Mouse (Mus musculus): ENCODE measurements at regions not wholly inside any gene's neighbourhood (a gene's known extent, or its start where the extent isn't known, plus 50 kb on each side); places are given as distances from the start of the nearest gene placed in this dataset.

GRCm38 (mm10) chr7:66521522-66521921, 94.2 kb upstream of the Aldh1a3 start:
- WGBS, result 95% methylated on average over 2 of the region's 2 CpGs
- Histone ChIP-seq H3K4me1 (ENCODE audit: control insufficient read depth, insufficient read depth, insufficient read length, low read length) (no peaks in the 10 kb centered on the region), H3K27me3 (ENCODE audit: control insufficient read depth, insufficient read depth, low read length) (no peaks in the 10 kb centered on the region), H3K27ac (ENCODE audit: insufficient read depth, low read depth, low read length) (no peak overlapping the region), H3K4me3 (ENCODE audit: low read depth, low read length) (no peak overlapping the region), H3K36me3 (ENCODE audit: control insufficient read depth, insufficient read depth, low read length) (no peaks in the 10 kb centered on the region)
- TF ChIP-seq CTCF (IDR thresholded peaks at IDR 0.05; ENCODE audit: extremely low read depth, insufficient read length, insufficient replicate concordance, low read depth, low read length) (no peak), POLR2A (IDR thresholded peaks at IDR 0.05; ENCODE audit: low read depth, low read length) (no peak)

GRCm38 (mm10) chr7:66516143-66516542, 88.8 kb upstream of the Aldh1a3 start:
- H3K27me3 ChIP-seq (ENCODE audit: control insufficient read depth, insufficient read depth, low read length), result no peaks in the 10 kb centered on the region
- 46% methylated on average over 4 of the region's 4 CpGs for WGBS
- TF ChIP-seq CTCF (IDR thresholded peaks at IDR 0.05; ENCODE audit: extremely low read depth, insufficient read length, insufficient replicate concordance, low read depth, low read length), result no peak
- no peak for TF ChIP-seq POLR2A (IDR thresholded peaks at IDR 0.05; ENCODE audit: low read depth, low read length)

GRCm38 (mm10) chr7:66513411-66513810, 86.1 kb upstream of the Aldh1a3 start:
- TF ChIP-seq POLR2A (IDR thresholded peaks at IDR 0.05; ENCODE audit: low read depth, low read length), result no peak
- no peak for TF ChIP-seq CTCF (IDR thresholded peaks at IDR 0.05; ENCODE audit: extremely low read depth, insufficient read length, insufficient replicate concordance, low read depth, low read length)
- 9% methylated on average over 3 of the region's 3 CpGs for WGBS
- Histone ChIP-seq H3K27ac (ENCODE audit: insufficient read depth, low read depth, low read length) (no peak overlapping the region), H3K27me3 (ENCODE audit: control insufficient read depth, insufficient read depth, low read length) (no peaks in the 10 kb centered on the region), H3K4me3 (ENCODE audit: low read depth, low read length) (no peak overlapping the region), H3K36me3 (ENCODE audit: control insufficient read depth, insufficient read depth, low read length) (no peaks in the 10 kb centered on the region), H3K4me1 (ENCODE audit: control insufficient read depth, insufficient read depth, insufficient read length, low read length) (no peaks in the 10 kb centered on the region; the same call in 1 of the 2 replicates)

More at GRCm38 (mm10) chr7:66516143-66516542, 88.8 kb upstream of the Aldh1a3 start:
- Histone ChIP-seq H3K27ac (ENCODE audit: insufficient read depth, low read depth, low read length) (no peak overlapping the region), H3K36me3 (ENCODE audit: control insufficient read depth, insufficient read depth, low read length) (no peaks in the 10 kb centered on the region), H3K4me1 (ENCODE audit: control insufficient read depth, insufficient read depth, insufficient read length, low read length) (no peaks in the 10 kb centered on the region; the same call in 1 of the 2 replicates), H3K4me3 (ENCODE audit: low read depth, low read length) (no peak overlapping the region)

GRCm38 (mm10) chr7:66505734-66506133, 78.4 kb upstream of the Aldh1a3 start:
- H3K27ac ChIP-seq (ENCODE audit: insufficient read depth, low read depth, low read length), result no peak overlapping the region
- no peaks in the 10 kb centered on the region for H3K27me3 ChIP-seq (ENCODE audit: control insufficient read depth, insufficient read depth, low read length)
- 56% methylated on average over 2 of the region's 2 CpGs for WGBS
- no peaks in the 10 kb centered on the region for H3K4me1 ChIP-seq (ENCODE audit: control insufficient read depth, insufficient read depth, insufficient read length, low read length)
- no peak for TF ChIP-seq CTCF (IDR thresholded peaks at IDR 0.05; ENCODE audit: extremely low read depth, insufficient read length, insufficient replicate concordance, low read depth, low read length)
- no peak for TF ChIP-seq POLR2A (IDR thresholded peaks at IDR 0.05; ENCODE audit: low read depth, low read length)
- no peaks in the 10 kb centered on the region for H3K36me3 ChIP-seq (ENCODE audit: control insufficient read depth, insufficient read depth, low read length)
- no peak overlapping the region for H3K4me3 ChIP-seq (ENCODE audit: low read depth, low read length)

GRCm38 (mm10) chr7:66504519-66504918, 77.2 kb upstream of the Aldh1a3 start:
- whole genome bisulfite sequencing, result 93% methylated on average over 4 of the region's 4 CpGs
- TF ChIP-seq POLR2A (IDR thresholded peaks at IDR 0.05; ENCODE audit: low read depth, low read length), result no peak
- TF ChIP-seq CTCF (IDR thresholded peaks at IDR 0.05; ENCODE audit: extremely low read depth, insufficient read length, insufficient replicate concordance, low read depth, low read length), result no peak

GRCm38 (mm10) chr7:66501425-66501824, 74.1 kb upstream of the Aldh1a3 start:
- TF ChIP-seq CTCF (IDR thresholded peaks at IDR 0.05; ENCODE audit: extremely low read depth, insufficient read length, insufficient replicate concordance, low read depth, low read length), result no peak
- TF ChIP-seq POLR2A (IDR thresholded peaks at IDR 0.05; ENCODE audit: low read depth, low read length), result no peak
- WGBS, result 65% methylated on average over 6 of the region's 6 CpGs
- H3K4me3 ChIP-seq (ENCODE audit: low read depth, low read length), result no peak overlapping the region
- no peaks in the 10 kb centered on the region for H3K27me3 ChIP-seq (ENCODE audit: control insufficient read depth, insufficient read depth, low read length)
- no peaks in the 10 kb centered on the region for H3K4me1 ChIP-seq (ENCODE audit: control insufficient read depth, insufficient read depth, insufficient read length, low read length)
- H3K36me3 ChIP-seq (ENCODE audit: control insufficient read depth, insufficient read depth, low read length), result no peaks in the 10 kb centered on the region
- H3K27ac ChIP-seq (ENCODE audit: insufficient read depth, low read depth, low read length), result no peak overlapping the region

More at GRCm38 (mm10) chr7:66504519-66504918, 77.2 kb upstream of the Aldh1a3 start:
- no peak overlapping the region for H3K4me3 ChIP-seq (ENCODE audit: low read depth, low read length)
- no peak overlapping the region for H3K27ac ChIP-seq (ENCODE audit: insufficient read depth, low read depth, low read length)
- no peaks in the 10 kb centered on the region for H3K4me1 ChIP-seq (ENCODE audit: control insufficient read depth, insufficient read depth, insufficient read length, low read length)
- H3K36me3 ChIP-seq (ENCODE audit: control insufficient read depth, insufficient read depth, low read length), result no peaks in the 10 kb centered on the region
- no peaks in the 10 kb centered on the region for H3K27me3 ChIP-seq (ENCODE audit: control insufficient read depth, insufficient read depth, low read length)

- Histone ChIP-seq H3K27me3 (ENCODE audit: control insufficient read depth, insufficient read depth, low read length) (no peaks in the 10 kb centered on the region), H3K27ac (ENCODE audit: insufficient read depth, low read depth, low read length) (no peak overlapping the region), H3K4me3 (ENCODE audit: low read depth, low read length) (no peak overlapping the region), H3K4me1 (ENCODE audit: control insufficient read depth, insufficient read depth, insufficient read length, low read length) (no peaks in the 10 kb centered on the region), H3K36me3 (ENCODE audit: control insufficient read depth, insufficient read depth, low read length) (no peaks in the 10 kb centered on the region)
- TF ChIP-seq CTCF (IDR thresholded peaks at IDR 0.05; ENCODE audit: extremely low read depth, insufficient read length, insufficient replicate concordance, low read depth, low read length) (no peak), POLR2A (IDR thresholded peaks at IDR 0.05; ENCODE audit: low read depth, low read length) (no peak)
- WGBS, result 24% methylated on average over 1 of the region's 1 CpGs
Measured at GRCm38 (mm10) chr7:66497480-66497879, 70.2 kb upstream of the Aldh1a3 start.
